Mouse (Mus musculus): ENCODE data around the gene Gm11232. TPM values are rescaled to one million over a fixed set of nuclear protein-coding genes. Genes with fewer than 3 reads are reported as not detected.

The Gm11232 gene
- polyA plus RNA-seq, 1 experiment = not detected

DNA sequence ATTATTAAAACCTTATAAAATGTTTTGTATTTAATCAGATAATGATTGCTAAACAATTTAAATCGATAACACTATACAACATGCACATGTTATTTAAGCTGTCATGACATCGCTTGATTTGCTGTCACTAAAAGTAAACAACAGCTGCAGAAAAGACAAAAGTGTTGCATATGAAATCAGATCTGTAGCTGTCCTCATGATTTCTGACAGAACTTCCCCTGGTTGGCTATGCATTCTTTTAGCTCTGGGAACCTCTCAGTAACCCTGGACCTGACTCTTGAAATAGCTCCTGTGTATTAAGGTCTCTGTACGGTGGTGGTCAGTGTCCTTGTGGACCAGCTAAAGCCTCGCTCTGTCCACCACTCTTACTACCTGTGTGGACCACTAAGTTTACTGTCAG lies 30.7 kb downstream of the Gm11232 start:
- no peak for TF ChIP-seq POLR2A (IDR thresholded peaks at IDR 0.05; ENCODE audit: borderline replicate concordance, extremely low read depth, low read depth, low read length)
- TF ChIP-seq CTCF (IDR thresholded peaks at IDR 0.05; ENCODE audit: insufficient read depth, low read length) = no peak
- WGBS = 73% methylated on average over 4 of the region's 4 CpGs
- no peak overlapping the region for H3K4me3 ChIP-seq (replicated peaks; ENCODE audit: extremely low read depth, low read depth, low read length)
- H3K4me1 ChIP-seq (ENCODE audit: control insufficient read depth, insufficient read depth, low read length) = no peaks in the 10 kb centered on the region
- no peak for DNase-seq

DNA sequence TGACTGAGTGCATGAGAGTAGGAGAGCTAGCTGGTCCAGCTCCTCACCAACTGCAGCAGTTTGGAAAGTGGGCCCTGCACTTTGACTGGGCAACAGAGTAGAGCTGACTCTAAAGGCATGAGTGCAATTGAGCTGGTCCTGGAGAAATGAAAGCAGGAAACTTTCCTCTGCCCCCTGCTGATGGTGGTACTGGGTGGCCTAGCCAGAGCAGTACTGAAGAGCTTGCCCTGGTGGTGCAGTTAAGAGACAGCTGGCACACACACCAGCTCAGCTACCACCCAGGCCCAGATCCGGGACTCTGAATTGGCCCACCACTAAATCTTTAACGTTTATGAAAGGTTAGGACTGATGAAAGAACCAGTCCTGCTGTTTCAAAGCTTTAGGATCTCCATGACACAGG lies 31.9 kb downstream of the Gm11232 start:
- WGBS = 60% methylated on average over 2 of the region's 2 CpGs
- H3K4me1 ChIP-seq (ENCODE audit: control insufficient read depth, insufficient read depth, low read length) = no peaks in the 10 kb centered on the region
- DNase-seq = no peak
- H3K4me3 ChIP-seq (replicated peaks; ENCODE audit: extremely low read depth, low read depth, low read length) = no peak overlapping the region
- no peak for TF ChIP-seq POLR2A (IDR thresholded peaks at IDR 0.05; ENCODE audit: borderline replicate concordance, extremely low read depth, low read depth, low read length)
- no peak for TF ChIP-seq CTCF (IDR thresholded peaks at IDR 0.05; ENCODE audit: insufficient read depth, low read length)
